9 mouse cellular contexts compared by ENCODE assay signal in genomic region chr8:114882504-114882903, GRCm38 (mm10).
DNase-seq lines count a peak whose midpoint lies in the region; ATAC-seq lines count a peak whose summit lies in the region.
"Had no signal": no experiment of that assay in that cellular context is flagged by ENCODE, and none has a peak within 500 bp of the region (broad histone marks: within the 10 kb centered on the region; RNA-seq: fewer than 3 reads in every experiment).

No protein-coding gene starts in this region.

- no peak overlapping the region for H3K9ac ChIP-seq in liver, embryonic 11.5 days (ENCODE audit: low read depth, low read length)
- H3K9ac ChIP-seq in liver, embryonic 15.5 days = no peak overlapping the region
- H3K9ac ChIP-seq in forebrain, embryonic 15.5 days (replicated peaks) = no peak overlapping the region
- H3K9ac ChIP-seq in forebrain, embryonic 12.5 days = no peak overlapping the region
- H3K9ac ChIP-seq: forebrain, embryonic 13.5 days had no signal

- H3K27me3 ChIP-seq in liver, embryonic 11.5 days (replicated peaks; ENCODE audit: control insufficient read depth, insufficient read depth, low read length) = no peaks in the 10 kb centered on the region
- H3K27me3 ChIP-seq in embryonic facial prominence, embryonic 10.5 days (replicated peaks; ENCODE audit: low read depth, poor library complexity, severe bottlenecking) = peaks cover 39% of the 10 kb centered on the region
- H3K27me3 ChIP-seq in liver, embryonic 15.5 days = no peaks in the 10 kb centered on the region
- peaks cover 8% of the 10 kb centered on the region; the same call in 1 of the 2 replicates for H3K27me3 ChIP-seq in forebrain, embryonic 15.5 days
- peaks cover 53% of the 10 kb centered on the region for H3K27me3 ChIP-seq in forebrain, embryonic 12.5 days

- H3K27ac ChIP-seq in liver, embryonic 11.5 days (ENCODE audit: low read depth, low read length) = peak overlapping the region; percentile 16; the same call in 1 of the 2 replicates
- H3K27ac ChIP-seq in embryonic facial prominence, embryonic 10.5 days (replicated peaks) = peak overlapping the region; percentile 63
- H3K27ac ChIP-seq in liver, embryonic 15.5 days (replicated peaks) = peak overlapping the region; percentile 65
- no peak overlapping the region for H3K27ac ChIP-seq in forebrain, embryonic 15.5 days (replicated peaks)
- H3K27ac ChIP-seq in forebrain, embryonic 12.5 days = no peak overlapping the region
- H3K27ac ChIP-seq: forebrain, embryonic 13.5 days had no signal

- H3K4me2 ChIP-seq in liver, embryonic 11.5 days = no peak overlapping the region
- H3K4me2 ChIP-seq in liver, embryonic 15.5 days = no peak overlapping the region; the same call in 1 of the 2 replicates
- no peak overlapping the region for H3K4me2 ChIP-seq in forebrain, embryonic 15.5 days (replicated peaks)
- H3K4me2 ChIP-seq in forebrain, embryonic 12.5 days = no peak overlapping the region
- H3K4me2 ChIP-seq: forebrain, embryonic 13.5 days had no signal

- no peak for DNase-seq in liver, embryonic 11.5 days (ENCODE audit: low spot score)
- no peak for DNase-seq in liver
- DNase-seq in embryonic facial prominence, embryonic 10.5 days (ENCODE audit: low spot score) = peak; percentile 48
- DNase-seq in kidney, adult 8-10 months = peak; percentile 16 to 46
- DNase-seq: heart, adult 11 months had no signal

- H3K9me3 ChIP-seq in liver, embryonic 11.5 days (ENCODE audit: control insufficient read depth, low read length) = no peaks in the 10 kb centered on the region
- no peaks in the 10 kb centered on the region for H3K9me3 ChIP-seq in embryonic facial prominence, embryonic 10.5 days
- no peaks in the 10 kb centered on the region for H3K9me3 ChIP-seq in liver, embryonic 15.5 days (replicated peaks)
- no peaks in the 10 kb centered on the region for H3K9me3 ChIP-seq in forebrain, embryonic 15.5 days
- H3K9me3 ChIP-seq in forebrain, embryonic 12.5 days = no peaks in the 10 kb centered on the region
- H3K9me3 ChIP-seq: forebrain, embryonic 13.5 days had no signal

- peaks cover 59% of the 10 kb centered on the region for H3K4me1 ChIP-seq in liver, embryonic 11.5 days (replicated peaks; ENCODE audit: control insufficient read depth, insufficient read depth, low read length)
- H3K4me1 ChIP-seq in embryonic facial prominence, embryonic 10.5 days = peaks cover 69% of the 10 kb centered on the region
- H3K4me1 ChIP-seq in liver, embryonic 15.5 days (replicated peaks) = peaks cover 59% of the 10 kb centered on the region
- peaks cover 13% of the 10 kb centered on the region for H3K4me1 ChIP-seq in forebrain, embryonic 15.5 days
- H3K4me1 ChIP-seq in forebrain, embryonic 12.5 days = peaks cover 33% of the 10 kb centered on the region

- no peaks in the 10 kb centered on the region for H3K36me3 ChIP-seq in liver, embryonic 11.5 days (ENCODE audit: control insufficient read depth, insufficient read depth, low read length)
- no peaks in the 10 kb centered on the region for H3K36me3 ChIP-seq in embryonic facial prominence, embryonic 10.5 days (replicated peaks)
- H3K36me3 ChIP-seq in liver, embryonic 15.5 days (replicated peaks) = no peaks in the 10 kb centered on the region
- H3K36me3 ChIP-seq in forebrain, embryonic 15.5 days = no peaks in the 10 kb centered on the region
- no peaks in the 10 kb centered on the region for H3K36me3 ChIP-seq in forebrain, embryonic 12.5 days (replicated peaks)

- no peak for ATAC-seq in liver, embryonic 11.5 days (replicated peaks; ENCODE audit: low FRiP score)
- ATAC-seq in liver, embryonic 15.5 days (ENCODE audit: insufficient read depth) = no peak
- ATAC-seq in forebrain, embryonic 15.5 days (replicated peaks) = no peak
- no peak for ATAC-seq in forebrain, embryonic 12.5 days (ENCODE audit: low FRiP score)
- ATAC-seq: forebrain, embryonic 13.5 days had no signal

- no peak overlapping the region for H3K4me3 ChIP-seq in liver, embryonic 11.5 days (ENCODE audit: low read depth, low read length)
- no peak overlapping the region for H3K4me3 ChIP-seq in embryonic facial prominence, embryonic 10.5 days
- no peak overlapping the region for H3K4me3 ChIP-seq in liver, embryonic 15.5 days (replicated peaks)
- no peak overlapping the region for H3K4me3 ChIP-seq in forebrain, embryonic 15.5 days
- no peak overlapping the region for H3K4me3 ChIP-seq in forebrain, embryonic 12.5 days (replicated peaks)
- H3K4me3 ChIP-seq: forebrain, embryonic 13.5 days had no signal

- WGBS in liver, embryonic 11.5 days = 38% methylated on average over 4 of the region's 4 CpGs
- WGBS in embryonic facial prominence, embryonic 10.5 days = 30% methylated on average over 4 of the region's 4 CpGs
- 23% methylated on average over 4 of the region's 4 CpGs for WGBS in liver, embryonic 15.5 days (ENCODE audit: insufficient replicate concordance)
- WGBS in forebrain, embryonic 15.5 days = 28% methylated on average over 4 of the region's 4 CpGs
- 32% methylated on average over 4 of the region's 4 CpGs for WGBS in forebrain, embryonic 12.5 days

Comparison
In these comparisons a context has a peak if more than half of its experiments do, and no peak if none do; other contexts are left out.
1. DNase-seq: peak in embryonic facial prominence, embryonic 10.5 days (single experiment) and kidney, adult 8-10 months (2 of 2); none in liver, embryonic 11.5 days (single experiment) and liver (single experiment).
2. H3K27ac ChIP-seq: peak in liver, embryonic 11.5 days (single experiment), embryonic facial prominence, embryonic 10.5 days (single experiment) and liver, embryonic 15.5 days (single experiment); none in forebrain, embryonic 15.5 days (single experiment) and forebrain, embryonic 12.5 days (single experiment).